Mouse (Mus musculus) spleen, postnatal 14 days (tissue): Measurements from ENCODE around the gene Tenm3.

Experiments used
- DNase-seq, 2 experiments: peaks; one replicate each; pipeline ENCODE4 v3.0.0; 2021 to 2022; ENCODE audit warnings: low spot score in 2 of 2

Gene Tenm3

DNA sequence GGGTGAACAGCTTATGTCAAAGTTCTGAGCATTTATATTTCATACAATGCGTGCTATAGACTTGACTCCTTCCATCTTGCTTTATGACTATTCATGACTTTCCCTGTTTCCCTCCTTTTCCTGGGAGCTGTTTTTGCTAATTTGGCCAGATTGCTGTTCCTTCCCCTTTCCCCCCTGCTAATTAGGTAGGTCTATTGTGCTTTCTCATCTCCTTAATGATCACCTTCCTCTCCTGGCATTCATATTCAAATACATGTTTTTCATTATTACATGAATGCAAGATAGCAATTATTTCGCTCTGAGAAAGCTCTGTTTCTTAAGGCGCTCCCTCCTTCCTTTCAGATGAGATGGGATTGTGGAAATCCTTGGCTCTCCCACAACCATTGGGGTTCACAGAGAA is 178.6 kb downstream of the Tenm3 start:
- no peak for DNase-seq

DNA sequence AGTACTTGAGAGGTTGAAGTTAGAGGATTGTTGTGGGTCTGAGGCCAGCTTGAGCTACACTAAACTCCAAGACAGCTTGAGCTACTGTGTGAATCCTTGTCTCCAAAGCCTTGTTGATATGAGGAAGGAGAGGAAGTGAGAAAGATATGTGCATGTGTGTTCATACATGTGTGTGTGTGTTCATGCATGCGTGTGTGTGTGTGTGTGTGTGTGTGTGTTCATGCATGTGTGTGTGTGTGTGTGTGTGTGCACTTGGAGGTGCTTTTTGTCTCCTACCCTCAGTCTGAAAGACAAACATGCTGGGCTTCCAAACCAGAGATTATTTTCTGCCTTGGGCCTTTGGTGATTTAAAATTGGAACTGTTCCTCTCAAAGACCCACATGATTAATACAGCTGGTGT is 184.5 kb downstream of the Tenm3 start:
- no peak for DNase-seq

DNA sequence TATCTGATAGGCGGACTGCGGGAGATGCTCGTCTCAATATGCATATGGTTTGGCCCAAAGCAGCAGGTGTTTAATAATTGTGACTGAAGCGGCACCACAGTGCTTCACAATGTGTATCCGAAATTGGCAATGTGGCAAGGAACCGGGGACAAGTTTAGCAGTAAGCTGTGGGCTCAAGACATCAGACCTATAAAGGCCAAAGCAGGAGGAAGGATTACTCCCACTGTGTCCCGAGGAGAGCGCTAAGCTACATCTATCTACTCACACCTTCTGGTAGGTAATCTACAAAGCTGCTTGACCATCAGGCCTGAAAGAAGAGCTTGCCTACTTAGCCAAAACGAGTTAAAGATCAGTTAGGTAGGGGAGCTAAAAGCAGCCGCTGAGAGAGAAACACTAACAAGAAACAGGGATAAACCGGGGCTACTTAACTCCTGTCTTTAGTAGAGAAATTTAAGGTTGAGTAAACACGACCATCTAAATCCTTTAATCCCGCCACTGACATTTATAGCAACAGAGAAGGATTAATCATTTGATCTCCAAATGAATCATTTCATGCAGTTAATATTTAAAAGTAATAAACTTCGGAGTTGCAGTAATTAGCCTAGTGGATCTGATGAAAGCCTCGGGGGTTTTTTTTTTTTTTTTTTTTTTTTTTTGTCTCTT is 188.2 kb downstream of the Tenm3 start:
- DNase-seq = no peak

DNA sequence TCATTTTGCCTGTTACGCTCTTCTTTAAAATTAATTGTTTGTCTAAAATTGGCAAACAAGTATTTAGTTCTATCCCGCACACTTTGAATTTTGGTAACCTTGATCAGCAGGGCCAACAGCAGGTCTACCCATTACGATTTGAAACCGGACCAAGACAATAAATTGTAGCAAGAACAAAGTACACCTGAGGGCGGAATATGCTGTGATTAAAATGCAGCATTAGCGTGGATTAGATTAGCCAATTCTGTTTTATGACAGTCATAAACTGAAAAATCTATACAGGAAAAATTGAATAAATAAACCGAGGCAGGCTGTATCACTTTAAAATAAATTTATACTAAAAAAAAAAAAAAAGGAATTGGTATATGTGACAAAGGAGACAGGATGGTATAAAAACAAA is 193.9 kb downstream of the Tenm3 start:
- DNase-seq = no peak

DNA sequence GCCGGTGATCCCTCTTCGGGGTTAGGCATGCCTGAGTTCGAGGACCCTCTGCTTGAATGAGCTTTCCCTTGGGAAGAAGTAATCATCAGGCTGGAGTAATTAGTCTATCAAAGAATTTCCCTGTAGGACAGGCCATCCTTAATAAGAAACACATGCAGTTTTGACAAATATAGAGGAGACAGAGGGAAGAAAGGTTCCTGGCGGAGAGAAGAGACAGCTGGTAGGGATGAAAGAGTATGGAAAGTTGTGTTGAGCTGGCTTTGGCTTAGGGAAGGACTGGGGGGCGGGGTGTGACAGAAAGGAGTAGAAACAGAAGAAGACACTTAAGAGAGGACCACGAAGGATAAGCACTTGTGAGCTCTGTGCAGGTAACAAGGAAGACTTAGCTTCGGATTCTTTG is 194.3 kb downstream of the Tenm3 start:
- no peak for DNase-seq

DNA sequence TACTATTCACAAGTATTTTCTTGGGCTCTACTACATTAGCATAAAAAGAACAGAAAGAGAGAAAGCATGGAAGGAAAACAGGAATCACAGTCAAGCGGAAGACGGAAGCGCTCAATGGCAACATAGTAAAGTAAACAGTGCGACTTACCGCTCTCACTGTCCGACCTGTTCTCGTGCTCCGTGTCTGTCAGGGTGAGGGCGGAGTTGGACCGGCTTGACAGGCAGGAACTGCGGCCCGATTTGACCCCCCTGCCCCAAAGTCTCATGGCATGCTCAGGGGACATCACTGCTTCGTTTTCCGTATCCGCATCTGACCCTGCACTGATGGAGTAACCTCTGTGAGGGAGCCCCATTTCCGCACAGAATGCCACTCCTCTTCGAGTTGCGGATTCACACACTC is 197.6 kb downstream of the Tenm3 start:
- DNase-seq = no peak

DNA sequence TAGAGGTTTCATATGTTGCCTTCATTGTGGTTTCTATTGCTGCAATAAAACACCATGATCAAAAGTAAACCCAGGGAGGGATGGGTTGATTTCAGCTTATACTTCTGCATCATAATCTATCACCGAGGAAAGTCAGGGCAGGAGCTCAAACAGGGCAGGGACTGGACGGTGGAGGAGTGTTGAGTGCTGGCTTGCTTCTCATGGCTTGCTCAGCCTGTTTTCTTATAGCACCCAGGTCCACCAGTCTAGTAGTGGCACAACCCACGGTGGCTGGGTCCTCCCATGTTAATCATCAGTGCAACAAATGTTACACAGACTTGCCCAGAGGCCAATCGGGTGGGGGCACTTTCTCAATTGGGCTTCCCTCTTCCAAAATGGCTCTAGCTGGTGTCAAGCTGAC is 205.6 kb downstream of the Tenm3 start:
- no peak for DNase-seq

DNA sequence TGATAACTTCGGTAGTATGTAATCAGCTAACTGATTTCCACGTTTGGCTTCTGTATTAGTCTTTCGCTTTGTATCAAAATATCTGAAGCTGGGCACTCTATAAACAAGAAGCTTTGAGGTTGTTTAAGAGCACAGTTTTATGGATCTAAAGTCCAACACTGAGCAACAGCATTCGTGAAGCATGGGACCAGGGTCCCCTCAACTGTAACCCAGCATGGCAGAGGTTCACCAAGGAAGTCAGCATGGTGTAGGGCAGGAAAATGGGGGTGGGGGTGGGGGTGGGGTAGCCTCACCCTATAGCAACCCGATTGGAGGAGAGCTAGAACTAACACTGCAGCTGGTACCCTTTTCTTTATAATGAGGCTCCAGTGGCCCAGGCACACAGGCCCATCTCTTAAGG is 206.8 kb downstream of the Tenm3 start:
- DNase-seq = no peak

DNA sequence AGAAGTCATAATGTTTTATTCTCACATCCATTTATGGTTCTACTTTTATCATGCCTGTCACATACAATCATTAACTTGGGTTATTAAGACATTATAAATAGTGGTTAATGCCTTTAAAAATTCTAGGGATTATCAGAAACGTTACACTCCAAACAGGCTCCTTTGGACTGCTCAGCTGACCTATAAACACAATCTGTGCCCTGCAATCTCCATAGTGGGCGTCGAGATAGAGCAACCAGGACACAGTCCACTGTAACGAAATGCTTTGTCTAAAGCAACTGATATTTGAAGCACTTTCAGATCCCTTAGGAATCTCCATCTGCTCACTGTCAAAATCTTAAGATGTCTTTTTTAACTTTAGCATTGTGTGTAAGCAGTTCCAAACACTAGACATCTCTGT is 207.9 kb downstream of the Tenm3 start:
- no peak for DNase-seq

DNA sequence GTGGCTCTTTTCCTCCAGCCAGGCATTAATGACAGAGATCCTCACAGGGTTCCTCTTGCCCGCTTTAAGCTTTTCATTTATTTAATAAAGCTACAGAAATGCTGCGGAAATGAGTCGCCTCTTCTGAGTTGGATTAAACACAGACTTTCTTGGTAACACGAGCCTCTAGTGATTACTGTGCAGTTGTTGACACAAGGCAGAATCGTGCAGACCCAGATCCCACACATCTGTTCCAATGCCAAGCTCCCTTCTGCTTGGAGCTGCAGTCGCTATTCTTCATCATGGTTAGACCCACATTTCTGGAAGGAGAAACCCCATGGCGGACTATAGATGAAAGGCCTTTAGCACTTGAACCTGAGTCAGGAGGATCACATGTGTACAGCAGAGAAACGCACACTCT is 210.3 kb downstream of the Tenm3 start:
- no peak for DNase-seq

DNA sequence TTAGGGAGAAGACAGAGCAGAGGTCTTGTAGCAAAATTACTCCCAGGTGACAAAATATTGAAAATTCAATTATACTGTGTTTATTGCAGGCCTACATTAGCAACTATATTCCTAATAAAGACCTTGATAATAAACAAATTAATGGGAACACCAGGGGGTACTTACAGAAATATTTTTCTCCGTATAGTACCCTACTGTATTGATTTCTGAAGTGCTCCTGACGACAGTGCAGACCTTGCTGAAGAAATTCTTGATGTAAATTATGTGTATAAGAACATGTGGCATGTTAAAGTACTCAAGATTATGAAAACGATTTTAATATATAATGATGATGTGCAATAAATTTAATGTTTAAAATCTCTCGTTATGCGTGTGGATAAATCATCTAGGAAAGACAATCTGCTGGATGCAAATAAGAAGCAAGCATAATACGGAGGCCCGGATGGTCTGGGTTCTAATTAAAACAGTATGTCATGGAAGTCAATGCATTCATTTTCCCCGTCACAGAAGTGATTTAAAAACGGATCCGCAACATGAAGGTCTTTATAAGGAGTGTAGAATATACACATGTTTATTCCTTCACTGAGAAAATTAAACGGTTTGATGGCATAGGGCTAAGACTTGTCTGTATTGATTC is 221.1 kb downstream of the Tenm3 start:
- no peak for DNase-seq

DNA sequence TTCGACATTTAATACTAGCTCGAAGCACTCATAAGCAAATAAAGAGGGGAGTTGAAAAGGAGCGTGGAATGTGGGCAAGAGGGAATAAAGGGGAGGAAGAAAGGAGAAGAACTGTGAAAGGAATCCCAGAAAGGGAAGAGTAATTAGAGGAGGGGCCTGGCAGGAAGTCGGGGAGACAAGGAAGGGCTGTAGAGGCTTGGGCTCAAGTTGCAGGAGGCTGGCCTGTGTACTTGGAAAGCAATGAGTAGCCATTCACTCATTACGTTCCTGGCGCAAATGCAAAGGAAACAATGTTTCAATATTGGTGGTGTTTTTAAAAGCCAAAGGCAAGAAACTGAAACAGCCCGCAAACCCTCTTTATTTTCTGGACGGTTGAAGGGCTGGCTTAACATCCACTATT is 228.7 kb downstream of the Tenm3 start:
- no peak for DNase-seq

DNA sequence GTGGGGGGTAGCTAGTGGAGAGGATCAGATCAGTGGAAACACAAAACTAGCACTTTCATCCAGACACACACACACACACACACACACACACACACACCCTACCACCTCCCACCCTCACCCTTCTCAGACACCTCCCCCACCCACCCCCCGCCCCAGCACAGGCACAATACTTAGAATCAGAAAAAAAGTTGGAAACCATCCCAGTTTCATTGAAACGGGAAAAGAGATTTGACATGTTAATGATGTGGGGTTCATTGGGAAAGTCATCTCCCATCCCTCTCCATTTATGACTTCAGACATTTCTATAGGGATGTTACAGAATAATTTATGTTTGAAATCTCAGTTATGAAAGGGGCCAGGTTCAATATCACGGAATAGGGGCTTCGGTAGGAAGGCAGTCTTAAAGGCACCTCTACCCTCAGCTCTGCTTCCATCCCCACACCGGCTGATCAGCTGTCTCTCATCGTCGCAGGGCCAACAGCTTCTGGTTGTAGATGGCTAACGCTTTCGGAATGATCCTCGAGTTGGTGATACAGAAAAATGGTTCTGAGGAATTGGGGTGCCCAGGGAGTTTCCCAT is 231.7 kb downstream of the Tenm3 start:
- DNase-seq = no peak

DNA sequence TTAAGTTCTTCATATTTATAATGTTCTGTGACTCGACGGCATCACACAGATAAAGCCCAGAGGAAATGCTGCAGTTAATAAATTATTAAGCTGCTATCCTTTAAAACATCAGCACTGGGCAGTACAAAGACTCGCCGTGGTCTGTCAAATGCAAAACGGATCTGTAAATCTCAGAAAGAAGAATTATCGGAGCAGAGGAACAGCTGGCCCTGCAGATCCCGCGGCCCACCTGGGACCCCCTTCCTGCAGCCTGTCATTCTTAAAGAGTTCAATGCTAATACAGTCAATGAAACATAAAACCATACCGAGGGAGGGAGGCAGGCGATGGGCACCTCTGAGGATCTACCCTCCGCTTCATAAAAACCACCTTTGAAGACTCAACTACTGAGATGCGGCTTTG is 232.6 kb downstream of the Tenm3 start:
- DNase-seq = no peak

DNA sequence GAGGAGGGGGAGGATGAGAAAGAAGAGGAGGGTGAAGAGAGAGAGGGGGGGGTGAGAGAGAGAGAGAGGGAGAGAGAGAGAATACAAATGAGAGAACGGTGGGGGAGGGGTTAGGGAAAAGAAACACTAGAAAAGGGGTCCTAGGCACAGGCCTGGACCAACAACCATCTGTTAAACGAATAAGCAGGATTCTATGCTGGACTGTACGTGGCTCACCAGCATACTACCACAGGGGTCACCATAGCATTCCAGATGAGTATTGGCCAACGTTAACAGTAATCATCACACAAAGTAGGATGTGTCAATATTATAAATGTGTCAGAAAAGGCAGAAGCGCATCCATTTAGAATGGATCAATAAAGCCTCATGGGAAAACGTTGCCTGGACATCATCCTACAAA is 233.4 kb downstream of the Tenm3 start:
- DNase-seq = no peak

DNA sequence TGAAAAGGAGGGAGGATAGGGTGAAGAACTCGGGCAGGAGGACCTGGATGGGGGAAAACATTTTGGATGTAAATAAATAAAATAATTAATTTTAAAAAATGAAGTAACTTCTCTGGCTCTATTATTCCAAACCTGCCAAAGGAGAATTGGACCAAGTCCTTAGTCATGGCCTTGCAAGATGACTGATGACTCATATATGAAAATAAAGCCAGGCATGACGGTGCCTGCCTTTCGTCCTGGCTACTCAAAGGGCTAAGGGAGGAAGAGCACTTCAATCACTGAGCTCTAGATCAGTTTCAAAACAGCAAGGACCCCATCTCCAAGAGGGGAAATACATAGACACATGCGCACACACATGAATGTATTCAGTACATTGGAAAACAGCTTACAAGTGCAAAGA is 234.1 kb downstream of the Tenm3 start:
- DNase-seq = no peak

DNA sequence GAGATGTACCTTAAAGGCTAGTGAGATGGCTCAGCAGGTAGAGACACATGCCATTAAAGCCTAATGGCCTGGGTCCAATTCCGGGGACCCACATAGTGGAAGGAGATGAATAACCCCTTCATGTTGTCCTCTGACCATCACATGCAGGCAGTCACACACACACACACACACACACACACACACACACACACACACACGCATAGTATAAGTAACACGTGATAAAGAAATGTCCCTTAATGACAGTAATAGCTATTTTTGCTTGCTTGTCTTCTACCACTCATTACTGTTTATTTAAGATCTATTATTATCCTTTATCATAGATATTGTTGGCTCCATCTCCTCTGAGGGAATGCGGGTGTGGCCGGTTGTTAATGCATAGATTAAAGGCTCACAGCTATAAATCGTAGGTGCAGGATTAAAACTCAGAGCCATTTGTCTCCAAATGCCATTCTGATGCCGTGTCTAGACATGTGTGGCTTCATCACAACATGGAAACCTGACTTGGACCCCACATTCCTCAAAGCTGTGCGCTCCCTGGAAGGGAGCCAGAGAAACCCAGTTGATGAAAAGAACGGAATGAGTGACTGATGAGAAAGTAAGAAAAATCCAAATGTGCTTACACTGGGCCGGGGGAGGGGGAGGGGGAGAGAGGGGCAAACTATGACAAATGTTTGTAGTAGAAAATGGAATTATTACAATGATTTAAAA is 239.4 kb downstream of the Tenm3 start:
- DNase-seq = no peak

DNA sequence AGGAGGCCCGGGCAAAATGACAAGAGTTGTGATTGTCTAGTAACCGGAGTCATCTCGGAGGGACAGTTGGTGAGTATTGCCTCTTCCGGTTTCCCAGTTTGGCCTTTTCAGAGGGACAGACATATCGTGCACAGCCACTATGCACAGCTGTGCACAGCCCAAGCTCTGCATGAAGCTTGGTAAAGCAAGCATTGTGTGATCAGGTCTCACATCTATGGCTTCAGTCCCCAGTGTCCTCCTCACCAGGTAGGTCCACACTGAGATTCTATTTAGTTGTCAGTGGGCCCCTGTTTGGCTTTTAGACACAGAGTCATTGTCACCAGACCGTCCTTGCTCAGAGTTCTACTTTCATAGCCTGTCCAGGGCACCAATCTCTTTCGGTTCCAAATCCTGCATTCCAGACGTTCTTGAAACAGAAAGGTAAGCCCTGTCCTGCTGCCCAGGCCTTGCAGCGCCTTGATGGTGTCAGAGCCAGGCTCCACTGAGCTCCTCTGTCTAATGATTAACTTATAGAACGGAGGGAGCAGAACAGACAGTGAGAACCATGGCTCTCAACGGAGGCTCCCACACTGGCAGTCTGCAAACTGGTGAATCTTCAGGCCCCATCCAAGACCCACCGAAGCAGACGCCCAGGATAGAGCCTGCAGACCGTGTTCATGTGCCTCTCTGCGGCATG is 240.4 kb downstream of the Tenm3 start:
- no peak for DNase-seq

DNA sequence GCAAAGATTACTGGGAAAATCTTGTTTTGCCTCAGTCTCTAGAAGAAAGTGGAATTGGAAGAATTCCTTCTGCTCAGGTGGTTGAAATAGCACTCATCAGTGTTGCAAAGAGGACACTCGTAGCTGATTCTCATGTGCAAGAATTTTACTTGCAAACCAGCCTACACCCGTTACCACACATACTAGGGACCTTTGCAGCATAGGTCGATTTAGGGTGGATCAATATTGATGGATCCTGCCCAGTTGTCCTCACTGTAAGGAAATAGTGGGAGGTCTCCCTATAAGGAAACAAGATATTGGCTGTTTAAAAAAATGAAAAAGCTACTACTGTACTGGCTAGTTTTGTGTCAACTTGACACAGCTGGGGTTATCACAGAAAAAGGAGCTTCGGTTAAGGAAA is 242.1 kb downstream of the Tenm3 start:
- DNase-seq = no peak

DNA sequence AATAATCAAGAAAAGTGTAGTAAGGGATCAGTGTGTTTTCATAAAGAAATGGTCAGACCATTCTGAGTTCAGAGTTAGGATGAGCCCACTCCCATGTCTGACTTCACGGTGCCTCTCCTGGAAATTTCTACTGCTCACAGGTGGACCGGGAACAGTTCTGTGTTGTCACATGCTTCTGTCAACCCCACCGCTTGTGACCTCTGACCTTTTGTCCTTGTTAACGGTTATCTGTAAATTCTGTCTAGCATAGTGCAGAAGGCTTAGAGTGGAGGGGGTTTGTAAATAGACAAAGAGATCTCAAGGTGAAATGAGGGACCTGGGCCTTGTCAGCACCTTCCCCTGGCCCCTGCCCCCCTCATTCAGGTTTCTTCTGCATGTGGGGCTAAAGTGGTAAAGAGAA is 244.7 kb downstream of the Tenm3 start:
- no peak for DNase-seq

DNA sequence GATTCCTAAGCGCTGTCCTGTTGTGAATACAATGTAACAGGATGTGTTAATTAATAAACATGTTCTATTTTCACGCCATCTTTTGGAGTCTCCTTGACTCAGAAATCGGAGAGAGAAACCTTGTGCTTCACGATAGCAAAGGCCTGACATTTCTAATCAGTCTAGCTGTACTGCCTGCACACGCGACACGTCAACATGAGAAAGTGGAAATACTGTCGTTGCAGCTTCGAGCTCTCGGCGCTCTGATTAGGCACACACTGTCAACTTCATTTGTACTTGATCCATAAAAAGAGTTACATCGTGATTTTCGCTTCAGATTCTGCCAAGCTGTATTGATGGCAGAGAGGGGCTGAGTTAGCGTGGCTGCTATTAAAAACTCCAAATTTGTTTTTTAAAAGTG is 247.4 kb downstream of the Tenm3 start:
- DNase-seq = no peak

DNA sequence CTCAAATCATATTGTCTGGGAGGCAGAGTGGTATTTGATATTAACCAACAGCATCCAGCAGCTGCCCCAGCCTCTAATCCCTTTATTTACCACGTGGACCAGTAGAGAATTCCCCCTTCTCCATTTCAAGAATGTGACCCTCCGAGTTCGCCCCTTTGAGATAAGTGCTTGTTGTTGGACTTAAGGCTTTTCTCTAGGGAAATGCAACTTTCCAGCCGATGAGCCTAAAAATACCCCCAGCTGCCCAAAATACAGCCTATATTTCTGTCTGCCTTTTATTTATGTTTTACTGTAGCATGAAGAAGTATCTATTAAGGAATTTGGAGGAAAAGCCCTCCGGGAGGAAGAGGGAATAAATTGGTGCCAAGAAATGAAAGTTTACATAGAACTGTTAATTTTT is 251.9 kb downstream of the Tenm3 start:
- no peak for DNase-seq

DNA sequence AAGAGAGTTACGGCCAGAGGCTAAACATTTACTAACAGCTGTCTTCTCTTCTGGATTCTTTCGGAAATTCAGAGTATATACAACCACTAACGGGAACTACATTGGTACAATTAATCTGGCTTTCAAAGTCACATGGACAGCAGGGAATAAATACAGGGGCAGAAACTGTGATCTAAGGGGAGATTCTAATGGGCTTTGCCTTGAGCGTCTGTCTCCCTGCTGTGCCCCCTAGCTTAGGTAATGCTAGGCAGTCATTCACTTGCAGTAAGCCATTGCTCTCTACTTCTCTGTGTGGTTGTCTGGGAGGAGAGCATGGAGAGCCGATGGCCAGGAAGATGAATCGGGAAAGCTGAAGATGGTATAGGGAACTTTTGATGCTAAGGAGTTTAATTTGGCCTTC is 264.0 kb downstream of the Tenm3 start:
- DNase-seq = no peak
